Mouse (Mus musculus) embryonic facial prominence, embryonic 11.5 days (tissue): ENCODE data around the gene Pld2. TPM values are rescaled to one million over a fixed set of nuclear protein-coding genes. Genes with fewer than 3 reads are reported as not detected.

Source experiments
- ATAC-seq: fragments of 200-750 bp; cut with Nextera tagmentation; replicated peaks from 2 replicates; pipeline ENCODE4 v1.8.0; 2017; ENCODE audit warnings: low read depth; ENCODE audit not compliant: insufficient number of reproducible peaks, low FRiP score, low TSS enrichment
- DNase-seq: peaks from one replicate; pipeline ENCODE4 v3.0.0-alpha.2; 2015; ENCODE audit warnings: low spot score
- H3K27ac ChIP-seq: fragments of 300-500 bp; sonication (generic); replicated peaks from 2 replicates; pipeline ENCODE4 v1.5.1; 2014; ENCODE audit warnings: mild to moderate bottlenecking, low read depth, low read length, control low read depth
- H3K27me3 ChIP-seq: fragments of 300-500 bp; sonication (generic); 2 replicates; pipeline ENCODE4 v1.6.1; 2014; ENCODE audit warnings: mild to moderate bottlenecking, low read length, moderate library complexity, mixed read lengths; ENCODE audit not compliant: control insufficient read depth, insufficient read depth
- H3K36me3 ChIP-seq: fragments of 300-500 bp; sonication (generic); replicated peaks from 2 replicates; pipeline ENCODE4 v1.6.1; 2014; ENCODE audit warnings: low read depth, mild to moderate bottlenecking, low read length, moderate library complexity, mixed read lengths; ENCODE audit not compliant: control insufficient read depth, insufficient read depth
- H3K4me1 ChIP-seq: fragments of 300-500 bp; sonication (generic); 2 replicates; pipeline ENCODE4 v1.6.1; 2014; ENCODE audit warnings: low read length, mixed read lengths; ENCODE audit not compliant: control insufficient read depth, insufficient read depth
- H3K4me2 ChIP-seq: fragments of 300-500 bp; sonication (generic); 2 replicates; pipeline ENCODE4 v1.6.1; 2014; ENCODE audit warnings: low read depth, mild to moderate bottlenecking, control low read depth, low read length, moderate library complexity
- H3K4me3 ChIP-seq: fragments of 300-500 bp; sonication (generic); 2 replicates; pipeline ENCODE4 v1.5.1; 2014; ENCODE audit warnings: low read depth, low read length, control low read depth
- H3K9ac ChIP-seq: fragments of 300-500 bp; sonication (generic); replicated peaks from 2 replicates; pipeline ENCODE4 v1.6.1; 2014; ENCODE audit warnings: mild to moderate bottlenecking, control low read depth, low read length
- H3K9me3 ChIP-seq: fragments of 300-500 bp; sonication (generic); replicated peaks from 2 replicates; pipeline ENCODE4 v1.6.1; 2016; ENCODE audit warnings: mild to moderate bottlenecking, low read length, inconsistent platforms, mixed read lengths; ENCODE audit not compliant: control insufficient read depth
- WGBS: fragments of 180-500 bp; shearing (Covaris S2); extraction: QIAGEN DNeasy Blood & Tissue Kit; methylation state at CpG from one replicate; pipeline ENCODE4 v1.1.7; 2014; 5-methylcytosine and 5-hydroxymethylcytosine counted together
- polyA plus RNA-seq: library from polyadenylated mRNA; unstranded; fragments of >200 nt; fragmentation: Nextera tagmentation; extraction: Ambion mirVana; gene quantifications from 2 replicates; pipeline ENCODE4 v1.2.1, GENCODE M21; 2014

Pld2 gene
- polyA plus RNA-seq, 1 experiment from 2014 or later, result 1.6 TPM

DNA sequence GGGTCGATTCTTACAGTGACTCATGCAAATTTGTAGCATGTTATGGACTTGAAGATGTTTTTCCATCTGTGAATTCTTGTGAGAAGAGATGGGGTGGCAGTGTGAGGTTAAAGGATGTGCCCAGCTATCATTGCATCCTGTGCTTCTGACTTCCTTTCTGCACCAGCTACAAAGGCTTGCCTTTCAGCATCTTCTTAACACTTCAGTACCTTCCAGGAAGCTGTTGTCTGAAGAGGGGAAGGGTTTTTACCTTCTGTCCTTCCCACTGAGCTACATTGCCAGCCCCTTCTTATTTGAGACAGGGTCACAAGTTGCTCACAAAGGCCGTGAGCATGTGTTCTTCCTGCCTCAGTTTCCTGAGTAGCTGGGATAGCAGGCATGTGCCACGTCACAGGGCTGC is 41.1 kb downstream of the Pld2 start:
- ATAC-seq (no peak), DNase-seq (no peak)
- WGBS, result 87% methylated on average over 3 of the region's 3 CpGs
- Histone ChIP-seq H3K27me3 (no peaks in the 10 kb centered on the region), H3K36me3 (no peaks in the 10 kb centered on the region), H3K9me3 (no peaks in the 10 kb centered on the region), H3K4me1 (peaks cover 8% of the 10 kb centered on the region), H3K9ac (no peak overlapping the region), H3K4me3 (no peak overlapping the region), H3K4me2 (no peak overlapping the region), H3K27ac (no peak overlapping the region)

DNA sequence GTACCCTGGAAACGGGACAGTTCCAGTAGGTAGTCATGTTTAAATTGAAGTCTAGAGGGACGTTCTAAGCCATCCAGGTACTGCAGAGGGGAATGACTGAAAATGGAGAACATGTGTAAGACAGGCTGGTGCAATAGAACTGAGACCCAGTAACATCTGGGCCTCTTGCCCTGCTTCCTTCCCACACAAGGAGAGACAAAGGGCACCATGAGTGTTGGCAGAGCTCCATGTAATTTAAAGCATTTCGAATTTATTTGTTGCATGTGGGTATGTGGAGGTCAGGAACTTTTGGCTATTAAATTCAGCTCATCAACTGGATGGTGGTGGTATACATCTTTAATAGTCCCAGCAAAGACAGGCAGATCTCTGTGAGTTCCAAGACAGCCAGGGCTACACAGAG is 42.3 kb downstream of the Pld2 start:
- Histone ChIP-seq H3K9ac (no peak overlapping the region), H3K4me3 (no peak overlapping the region), H3K9me3 (no peaks in the 10 kb centered on the region), H3K27ac (no peak overlapping the region), H3K4me1 (peaks cover 8% of the 10 kb centered on the region), H3K27me3 (no peaks in the 10 kb centered on the region), H3K4me2 (no peak overlapping the region), H3K36me3 (no peaks in the 10 kb centered on the region)
- DNase-seq (no peak), ATAC-seq (no peak)
- 53% methylated on average over 3 of the region's 3 CpGs for WGBS

DNA sequence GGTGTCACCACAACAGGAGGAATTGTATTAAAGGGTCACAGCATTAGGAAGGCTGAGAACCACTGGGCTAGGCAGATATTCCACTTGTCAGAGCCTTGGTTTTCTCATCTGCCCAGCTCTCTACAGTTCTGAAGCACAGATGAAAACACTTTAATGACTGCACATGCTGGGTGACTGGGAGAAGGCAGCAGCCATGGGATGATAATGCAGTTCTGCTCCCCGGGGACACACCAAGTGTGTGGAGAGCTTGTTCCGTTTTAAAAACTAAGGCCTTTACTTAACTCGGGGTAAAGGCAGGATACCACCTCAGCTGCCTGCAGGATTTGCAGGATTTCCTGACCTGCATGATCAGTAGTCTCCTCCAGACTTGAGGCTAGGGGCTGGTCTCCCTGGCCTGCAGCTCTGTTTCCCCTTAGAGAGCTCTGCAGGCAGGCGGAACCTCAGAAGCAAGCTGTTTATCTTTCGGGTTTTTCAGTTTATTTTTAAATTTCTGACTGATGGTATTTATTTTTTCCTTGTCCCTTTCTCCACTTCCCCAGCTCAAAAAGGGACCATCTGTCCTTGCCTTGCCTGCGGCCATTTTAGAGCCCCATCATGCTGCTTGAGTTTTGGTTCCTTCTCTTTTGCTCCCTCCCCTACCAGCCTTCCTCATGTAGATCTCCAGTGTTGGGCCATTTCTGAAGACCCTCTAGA is 43.3 kb downstream of the Pld2 start:
- Histone ChIP-seq H3K27ac (no peak overlapping the region; the same call in 1 of the 2 replicates), H3K9ac (no peak overlapping the region), H3K9me3 (no peaks in the 10 kb centered on the region), H3K36me3 (no peaks in the 10 kb centered on the region), H3K4me1 (peaks cover 8% of the 10 kb centered on the region), H3K4me2 (no peak overlapping the region), H3K4me3 (no peak overlapping the region), H3K27me3 (no peaks in the 10 kb centered on the region)
- WGBS, result 59% methylated on average over 6 of the region's 6 CpGs
- ATAC-seq (no peak), DNase-seq (no peak)

DNA sequence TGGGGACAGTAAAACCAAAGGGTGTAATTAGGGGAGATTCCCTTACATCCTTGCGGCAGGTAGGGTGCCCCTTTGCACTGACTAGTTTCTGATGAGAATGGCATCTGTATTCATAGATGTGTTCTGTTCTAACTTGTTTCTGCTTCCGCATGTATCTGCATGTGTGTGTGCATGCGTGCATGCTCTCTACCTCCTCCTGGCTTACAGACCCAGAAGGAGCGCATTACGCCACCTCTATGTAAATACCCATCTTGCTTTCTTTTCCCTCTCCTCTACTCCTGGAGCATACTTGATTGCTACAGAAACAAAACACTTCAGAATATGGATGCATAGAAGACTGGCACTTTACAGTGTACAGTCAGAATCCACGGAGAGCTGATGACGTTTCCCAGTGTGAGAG is 43.9 kb downstream of the Pld2 start:
- Histone ChIP-seq H3K9me3 (no peaks in the 10 kb centered on the region), H3K27me3 (no peaks in the 10 kb centered on the region), H3K27ac (no peak overlapping the region), H3K4me1 (peaks cover 8% of the 10 kb centered on the region), H3K9ac (no peak overlapping the region), H3K4me2 (no peak overlapping the region), H3K4me3 (no peak overlapping the region), H3K36me3 (no peaks in the 10 kb centered on the region)
- DNase-seq (no peak), ATAC-seq (no peak)
- WGBS, result 87% methylated on average over 7 of the region's 7 CpGs

DNA sequence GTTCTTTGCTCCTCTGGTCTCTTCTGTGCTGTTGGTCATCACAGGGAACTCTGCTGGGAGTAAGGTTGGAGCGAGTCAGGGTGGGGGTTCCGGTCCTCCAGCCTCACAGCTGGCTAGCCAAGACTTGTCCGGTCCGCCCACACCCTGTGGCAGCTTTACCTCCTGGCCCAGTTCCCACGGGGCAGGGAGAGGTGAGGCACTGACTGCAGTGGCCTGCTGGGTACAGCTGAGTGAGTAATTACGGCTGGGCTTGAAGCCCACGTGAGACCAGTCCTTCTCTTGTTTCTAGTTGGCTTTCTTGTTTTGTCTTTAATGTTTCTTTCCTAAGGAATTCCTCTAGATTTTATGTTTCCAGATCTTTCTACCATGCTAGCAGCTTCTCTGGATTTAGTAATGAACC is 45.6 kb downstream of the Pld2 start:
- no peak overlapping the region for H3K9ac ChIP-seq
- ATAC-seq (no peak), DNase-seq (peak; percentile 13)
- H3K27ac ChIP-seq, result 0 out of 2 replicates have a peak overlapping the region, but pooled peaks have one; percentile 49
- no peak overlapping the region for H3K4me3 ChIP-seq
- H3K4me1 ChIP-seq, result peaks cover 5% of the 10 kb centered on the region
- H3K4me2 ChIP-seq, result no peak overlapping the region
- 41% methylated on average over 7 of the region's 7 CpGs for WGBS
- H3K27me3 ChIP-seq, result no peaks in the 10 kb centered on the region
- H3K9me3 ChIP-seq, result no peaks in the 10 kb centered on the region
- H3K36me3 ChIP-seq, result no peaks in the 10 kb centered on the region

DNA sequence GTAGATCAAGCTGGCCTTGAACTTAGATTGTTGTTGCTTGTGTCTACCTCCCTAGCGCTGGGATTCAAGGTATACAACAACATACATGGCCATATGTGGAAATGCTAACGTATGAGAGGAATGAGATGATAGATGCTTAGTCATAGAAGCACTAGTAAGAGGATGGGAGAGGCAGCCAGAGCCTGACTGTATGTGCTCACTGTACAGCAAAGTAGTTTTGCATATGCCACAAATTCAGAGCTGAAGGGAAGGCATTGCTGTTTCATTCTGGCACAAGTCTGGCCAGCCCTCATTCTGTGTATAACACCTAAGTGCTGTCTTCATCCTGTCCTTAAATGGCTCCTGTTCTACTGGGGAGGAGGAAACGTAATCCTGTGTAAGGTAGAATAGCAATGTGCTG is 46.4 kb downstream of the Pld2 start:
- WGBS, result 90% methylated on average over 3 of the region's 3 CpGs
- Histone ChIP-seq H3K4me1 (peaks cover 5% of the 10 kb centered on the region), H3K4me3 (no peak overlapping the region), H3K27me3 (no peaks in the 10 kb centered on the region), H3K9me3 (no peaks in the 10 kb centered on the region), H3K4me2 (no peak overlapping the region), H3K36me3 (no peaks in the 10 kb centered on the region), H3K9ac (no peak overlapping the region), H3K27ac (no peak overlapping the region)
- no peak for ATAC-seq
- DNase-seq, result no peak

DNA sequence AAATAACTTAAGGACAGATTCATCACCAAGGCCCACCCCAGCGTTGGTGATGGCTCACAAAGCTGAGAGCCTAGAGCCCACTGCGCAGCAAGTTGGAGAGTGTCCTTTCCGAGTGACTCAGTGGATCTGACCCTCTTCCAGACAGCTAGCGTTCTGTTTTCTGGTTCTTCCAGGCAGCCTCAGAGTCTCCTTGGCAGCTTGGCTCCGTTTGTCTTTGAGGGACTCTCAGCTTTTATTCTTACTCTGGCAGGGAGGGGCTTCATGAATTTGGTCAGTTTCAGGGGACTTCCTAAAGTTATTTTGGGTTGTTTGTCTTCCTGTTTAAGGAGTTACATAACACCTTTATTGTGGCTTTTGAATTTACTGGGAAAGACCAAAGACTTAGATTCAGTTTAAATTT is 47.1 kb downstream of the Pld2 start:
- no peaks in the 10 kb centered on the region for H3K9me3 ChIP-seq
- H3K9ac ChIP-seq, result no peak overlapping the region
- DNase-seq (no peak), ATAC-seq (no peak)
- peaks cover 5% of the 10 kb centered on the region for H3K4me1 ChIP-seq
- no peaks in the 10 kb centered on the region for H3K27me3 ChIP-seq
- no peak overlapping the region for H3K4me3 ChIP-seq
- no peak overlapping the region for H3K27ac ChIP-seq
- H3K4me2 ChIP-seq, result no peak overlapping the region
- 80% methylated on average over 5 of the region's 5 CpGs for WGBS
- no peaks in the 10 kb centered on the region for H3K36me3 ChIP-seq

DNA sequence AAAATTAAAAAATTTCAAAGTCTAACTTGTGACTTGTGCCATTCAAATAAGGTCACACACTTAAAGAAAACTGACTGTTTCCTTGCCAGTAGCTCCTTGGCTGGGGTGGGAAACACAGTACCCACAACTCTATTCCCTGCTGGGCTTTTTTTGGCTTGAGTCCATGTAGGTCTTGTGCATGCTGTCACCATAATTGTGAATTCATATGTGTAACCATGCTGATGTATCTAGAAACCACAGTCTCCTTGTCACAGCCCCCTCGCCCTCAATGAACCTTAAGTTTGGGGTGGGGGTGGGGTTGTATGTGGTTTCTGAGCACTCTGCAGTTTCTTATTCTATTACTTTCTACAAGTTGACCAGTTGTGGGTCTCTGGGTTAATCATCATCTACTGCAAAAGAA is 51.9 kb downstream of the Pld2 start:
- no peak overlapping the region for H3K4me2 ChIP-seq
- H3K4me3 ChIP-seq, result no peak overlapping the region
- no peaks in the 10 kb centered on the region for H3K9me3 ChIP-seq
- H3K27me3 ChIP-seq, result no peaks in the 10 kb centered on the region
- 87% methylated on average over 1 of the region's 1 CpGs for WGBS
- ATAC-seq (no peak), DNase-seq (no peak)
- no peaks in the 10 kb centered on the region for H3K4me1 ChIP-seq
- H3K27ac ChIP-seq, result no peak overlapping the region
- no peak overlapping the region for H3K9ac ChIP-seq
- no peaks in the 10 kb centered on the region for H3K36me3 ChIP-seq
